Mouse (Mus musculus) cerebellum, postnatal 4 days (tissue): ENCODE measurements around the gene Arrdc2.

Source experiments
- DNase-seq, 2 experiments: peaks; one replicate each; pipeline ENCODE4 v3.0.0; 2022; ENCODE audit warnings: low spot score in 2 of 2, mixed read lengths in 1 of 2

Gene Arrdc2

DNA sequence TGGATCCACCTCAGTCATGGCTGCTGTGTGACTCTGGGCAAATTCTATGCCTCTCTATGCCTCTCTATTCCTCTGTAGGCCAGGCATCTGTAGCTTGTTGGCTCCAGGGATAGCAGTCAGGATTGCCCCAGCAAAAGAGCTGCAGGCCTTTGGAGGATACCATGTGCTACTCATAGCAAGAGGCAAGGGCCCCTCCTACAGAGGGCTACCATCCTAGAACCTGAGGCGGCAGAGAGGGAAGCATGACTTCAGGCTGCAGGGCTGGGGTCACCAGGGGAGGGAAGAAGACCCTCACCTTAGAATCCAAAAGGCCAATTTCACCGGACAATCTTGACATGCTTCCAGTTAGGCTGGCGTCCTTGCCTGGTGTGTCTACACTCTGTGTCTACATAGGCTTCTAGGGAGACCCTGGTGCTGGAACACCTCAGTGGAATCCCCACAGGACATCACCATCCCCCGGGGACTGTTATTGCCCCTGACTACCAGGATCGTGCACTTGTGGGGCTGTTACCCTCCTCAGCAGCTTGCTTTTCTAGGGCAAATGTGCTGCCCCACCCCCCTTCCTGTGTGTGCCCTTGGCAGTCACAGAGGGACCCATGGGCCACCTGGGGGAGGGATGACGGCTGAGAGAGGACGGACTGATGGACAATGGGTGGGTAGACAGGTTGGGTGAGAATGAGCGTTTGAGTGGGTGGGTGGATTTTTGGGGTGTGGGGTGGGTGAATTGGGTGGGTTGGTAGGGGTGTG, 30.4 kb downstream of the Arrdc2 start:
- no peak for DNase-seq

DNA sequence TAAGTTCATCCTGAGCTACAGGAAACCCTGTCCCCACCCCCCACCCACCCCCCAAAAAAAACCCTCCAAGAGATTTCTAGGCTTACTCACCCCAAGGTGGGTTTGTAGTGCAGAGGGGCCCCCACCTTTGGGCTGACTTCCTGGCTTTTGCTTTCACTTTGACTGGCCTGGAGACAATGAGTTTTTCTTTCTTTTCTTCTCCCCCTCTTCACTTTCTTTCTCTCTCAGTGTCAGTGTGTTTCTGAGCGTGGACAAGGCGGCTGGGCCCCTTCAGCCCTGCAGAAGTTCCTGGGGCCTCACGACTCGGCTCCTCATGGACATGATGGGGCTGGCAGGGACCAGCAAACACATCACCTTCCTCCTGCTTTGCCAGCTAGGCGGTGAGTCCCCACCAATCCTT, 31.3 kb downstream of the Arrdc2 start, which contains the start of gene Il12rb1:
Gene Il12rb1 (plus strand): TSS at position 211 of the 400 bp plus-strand sequence.
- DNase-seq: no peak

DNA sequence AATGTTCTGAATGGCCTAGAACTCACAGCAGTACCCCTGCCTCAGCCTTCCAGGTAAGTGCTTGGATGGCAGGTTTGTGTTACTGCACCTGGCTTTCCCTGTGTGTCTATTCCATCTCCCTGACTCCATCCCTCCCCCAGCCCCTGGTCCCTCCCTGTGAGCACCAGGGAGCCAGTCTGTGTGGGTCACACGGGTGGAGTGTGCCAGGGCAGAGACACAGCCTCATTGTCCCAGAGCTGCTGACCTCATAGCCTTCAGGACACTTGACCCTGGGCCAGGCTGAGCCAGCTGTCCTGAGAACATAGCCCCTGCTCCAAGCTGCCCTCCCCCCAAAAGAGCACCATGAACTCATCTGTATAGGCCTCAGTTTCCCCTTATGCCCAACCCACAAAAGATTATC, 32.2 kb downstream of the Arrdc2 start:
- no peak for DNase-seq

DNA sequence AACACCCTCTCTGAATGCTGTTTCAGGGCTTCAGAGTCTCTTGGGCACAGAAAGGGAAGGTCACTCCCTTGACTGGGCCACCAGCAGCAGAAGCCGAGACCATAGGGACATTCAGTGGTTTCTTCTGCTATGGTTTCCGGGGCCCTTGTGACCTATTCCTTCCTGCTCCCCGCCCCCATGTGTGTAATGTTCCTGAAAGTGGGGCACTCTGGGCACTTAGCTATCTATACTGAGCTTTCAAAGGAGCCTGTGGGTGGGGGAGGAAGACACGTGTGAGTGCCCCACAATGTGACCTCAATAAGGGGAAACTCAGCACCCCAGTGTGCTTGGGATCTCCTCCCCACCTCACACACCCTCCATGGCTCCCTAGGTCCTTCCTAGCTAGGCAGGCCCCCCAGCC, 33.0 kb downstream of the Arrdc2 start:
- no peak for DNase-seq

DNA sequence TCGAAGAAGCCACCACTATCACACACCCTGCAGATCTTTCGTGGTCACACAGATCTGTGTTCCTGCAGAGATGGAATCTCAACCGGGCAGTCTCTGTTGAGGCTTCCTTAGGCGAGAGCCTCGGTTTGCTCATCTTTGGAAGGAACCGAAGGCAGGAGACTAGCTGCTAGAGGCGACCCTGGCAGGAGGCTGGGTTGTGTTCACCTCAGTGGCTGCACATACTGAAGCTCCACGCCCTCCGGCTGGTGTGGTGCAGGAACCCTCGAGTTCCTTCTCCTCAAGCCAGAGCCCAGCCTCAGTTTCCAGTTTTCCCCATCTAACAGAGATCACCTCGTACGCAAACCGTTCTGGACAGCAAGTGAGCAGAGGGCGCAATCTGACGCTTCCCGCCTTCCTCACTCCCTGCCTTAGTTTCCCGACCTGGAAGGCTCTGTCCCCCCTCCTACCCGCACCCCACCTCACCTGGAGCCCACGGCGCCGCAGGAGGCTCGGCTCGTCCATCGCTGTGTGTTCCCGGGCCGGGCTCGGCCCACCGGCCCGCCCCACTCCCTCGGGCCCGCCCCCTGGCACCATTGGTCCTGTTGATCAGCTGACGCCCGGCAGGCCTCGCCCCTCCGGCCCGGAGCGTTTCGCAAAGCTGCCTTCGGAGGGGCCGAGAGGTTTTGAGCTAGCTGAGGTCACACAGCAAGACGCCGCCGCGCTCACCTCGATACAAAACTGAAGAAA, 34.9 kb downstream of the Arrdc2 start, which contains the start of gene Mast3:
Gene Mast3 (minus strand): TSS at position 574 of the 726 bp plus-strand sequence.
- peak; percentile 61 to 74 for DNase-seq

DNA sequence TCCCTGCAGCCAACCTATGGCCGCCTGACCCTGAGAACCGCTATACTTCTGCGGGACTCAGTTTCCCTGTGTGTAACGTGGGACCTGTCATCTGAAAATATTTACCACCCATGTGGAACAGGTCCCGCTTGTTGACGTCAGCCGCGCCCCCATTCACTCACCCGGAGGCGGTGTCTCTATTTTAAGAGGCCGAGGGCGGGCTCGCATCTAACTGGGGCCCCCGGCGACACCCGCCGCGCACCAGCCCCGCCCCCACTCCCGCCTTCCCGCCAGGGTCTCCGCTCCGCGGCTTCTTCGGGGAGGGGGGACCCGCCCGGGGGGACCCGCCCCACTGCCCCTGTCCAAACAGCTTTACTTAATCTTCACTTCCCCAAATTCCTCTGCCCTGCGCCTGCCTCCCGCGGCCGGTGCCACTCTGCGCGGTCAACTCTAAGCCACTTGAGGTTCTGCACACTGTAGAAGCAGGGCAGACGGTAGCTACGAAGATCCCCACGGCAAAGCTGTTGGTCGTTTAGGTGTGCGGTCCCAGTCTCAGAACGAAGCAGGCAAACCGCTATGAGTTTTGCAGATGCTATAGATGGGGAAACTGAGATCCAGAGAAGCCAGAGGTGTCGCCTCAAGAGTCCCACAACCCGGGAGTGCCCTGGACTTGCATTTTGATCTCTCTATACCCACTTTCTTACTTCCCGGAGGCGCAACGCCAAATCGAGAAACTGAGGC, 35.6 kb downstream of the Arrdc2 start:
- no peak for DNase-seq

DNA sequence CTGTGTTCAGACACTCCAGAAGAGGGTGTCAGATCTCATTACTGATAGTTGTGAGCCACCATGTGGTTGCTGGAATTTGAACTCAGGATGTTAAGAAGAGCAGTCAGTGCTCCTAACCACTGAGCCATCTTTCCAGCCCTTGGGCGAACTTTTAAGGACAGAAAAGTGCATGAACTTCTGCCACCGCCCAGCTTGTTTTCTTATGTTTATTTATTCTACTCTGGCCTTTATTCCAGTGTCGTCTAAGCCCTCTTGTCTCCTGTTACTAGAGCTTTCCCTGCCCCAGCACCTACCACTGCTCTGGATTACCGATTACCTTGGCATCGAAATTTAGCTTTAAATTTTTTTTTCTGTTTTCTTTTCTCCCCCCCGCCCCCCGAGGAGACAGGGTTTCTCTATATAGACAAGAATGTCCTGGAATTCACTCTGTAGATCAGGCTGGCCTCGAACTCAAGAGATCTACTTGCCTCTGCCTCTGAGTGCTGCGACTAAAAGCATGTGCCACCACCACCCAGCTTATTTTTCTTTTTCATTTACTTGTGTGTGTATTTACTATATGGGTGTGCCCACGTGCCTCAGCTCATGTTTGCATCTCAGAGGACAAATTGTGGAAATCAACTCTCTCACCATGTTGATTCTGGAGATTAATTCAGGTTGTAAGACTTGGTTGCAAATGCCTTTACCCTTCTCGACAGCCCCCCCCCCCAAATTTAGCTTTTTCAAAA, 36.6 kb downstream of the Arrdc2 start:
- DNase-seq: no peak

DNA sequence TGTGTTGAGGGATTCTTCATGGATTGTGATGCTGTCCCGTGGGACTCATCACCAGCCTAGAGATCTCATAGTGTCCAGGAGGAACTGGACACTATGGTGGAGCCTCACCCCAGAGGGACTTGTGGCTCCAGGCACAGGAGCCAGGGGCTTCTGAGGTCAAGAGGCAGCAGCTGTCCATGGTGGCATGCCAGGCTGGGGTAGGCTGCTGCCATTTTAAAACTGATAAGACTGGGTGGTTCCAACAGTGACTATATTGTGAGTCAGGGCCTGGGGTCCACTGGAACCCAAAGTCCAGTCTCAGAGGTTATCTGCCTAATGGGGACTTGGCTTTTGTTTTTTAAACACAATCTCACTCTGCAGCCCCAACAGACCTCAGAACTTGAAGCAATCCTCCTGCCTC, 37.7 kb downstream of the Arrdc2 start:
- DNase-seq: no peak

DNA sequence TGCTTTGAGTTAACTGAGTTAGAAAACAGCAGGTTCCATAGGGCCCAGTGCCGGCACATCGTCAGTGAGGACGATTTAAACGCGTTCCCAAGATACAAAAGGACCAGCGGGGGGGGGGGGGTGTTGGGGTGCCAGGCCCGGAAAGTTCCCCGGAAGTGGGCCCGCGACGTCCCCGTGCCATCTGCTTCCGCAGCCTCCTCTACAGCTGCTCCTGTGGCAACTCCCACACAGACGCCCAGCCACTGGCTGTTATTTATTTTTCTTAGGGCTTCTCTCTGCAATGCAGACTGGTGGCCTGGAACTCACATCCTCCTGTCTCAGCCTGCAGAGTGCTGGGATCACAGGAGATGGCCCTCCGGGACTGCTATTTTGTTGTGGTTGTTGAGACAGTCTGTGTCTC, 38.4 kb downstream of the Arrdc2 start:
- no peak for DNase-seq

DNA sequence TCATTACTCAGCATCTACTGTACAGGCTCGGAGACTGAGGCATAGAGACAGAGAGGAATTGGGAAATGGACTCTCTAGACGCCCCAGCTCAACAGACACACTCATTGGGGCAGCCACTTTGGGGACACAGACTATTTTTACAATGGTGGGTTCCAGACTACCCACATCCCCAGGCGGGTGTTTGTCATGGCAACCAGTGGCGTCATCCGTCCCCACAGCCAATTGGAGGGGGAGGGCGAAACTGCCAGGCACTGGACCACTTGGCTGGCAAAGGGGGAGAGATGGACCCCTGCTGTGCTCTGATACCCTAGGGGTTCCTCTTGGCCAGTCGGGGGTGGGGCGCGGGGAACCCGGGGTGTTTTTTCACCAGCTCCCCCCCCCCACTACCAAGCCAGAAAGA, 38.9 kb downstream of the Arrdc2 start:
- DNase-seq: no peak

DNA sequence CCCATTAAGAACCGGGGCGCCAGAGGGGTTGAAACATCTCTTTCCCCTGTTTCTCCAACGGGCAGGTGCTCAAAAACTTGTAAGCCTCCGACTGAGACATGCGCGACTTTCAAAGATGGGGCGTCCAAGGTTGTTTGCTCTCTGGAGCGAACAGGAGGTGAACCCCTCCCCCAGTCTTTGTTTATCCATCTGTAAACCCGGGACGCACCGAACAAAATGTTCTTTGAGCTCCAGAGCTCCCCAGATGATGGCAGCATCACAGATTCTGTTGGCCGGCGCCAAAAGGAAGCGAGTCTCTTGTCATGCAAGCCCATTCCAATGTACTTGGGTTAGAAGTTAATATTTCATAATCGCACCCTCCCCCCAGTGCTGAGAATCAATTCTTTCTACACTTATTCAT, 41.2 kb downstream of the Arrdc2 start:
- DNase-seq: no peak

DNA sequence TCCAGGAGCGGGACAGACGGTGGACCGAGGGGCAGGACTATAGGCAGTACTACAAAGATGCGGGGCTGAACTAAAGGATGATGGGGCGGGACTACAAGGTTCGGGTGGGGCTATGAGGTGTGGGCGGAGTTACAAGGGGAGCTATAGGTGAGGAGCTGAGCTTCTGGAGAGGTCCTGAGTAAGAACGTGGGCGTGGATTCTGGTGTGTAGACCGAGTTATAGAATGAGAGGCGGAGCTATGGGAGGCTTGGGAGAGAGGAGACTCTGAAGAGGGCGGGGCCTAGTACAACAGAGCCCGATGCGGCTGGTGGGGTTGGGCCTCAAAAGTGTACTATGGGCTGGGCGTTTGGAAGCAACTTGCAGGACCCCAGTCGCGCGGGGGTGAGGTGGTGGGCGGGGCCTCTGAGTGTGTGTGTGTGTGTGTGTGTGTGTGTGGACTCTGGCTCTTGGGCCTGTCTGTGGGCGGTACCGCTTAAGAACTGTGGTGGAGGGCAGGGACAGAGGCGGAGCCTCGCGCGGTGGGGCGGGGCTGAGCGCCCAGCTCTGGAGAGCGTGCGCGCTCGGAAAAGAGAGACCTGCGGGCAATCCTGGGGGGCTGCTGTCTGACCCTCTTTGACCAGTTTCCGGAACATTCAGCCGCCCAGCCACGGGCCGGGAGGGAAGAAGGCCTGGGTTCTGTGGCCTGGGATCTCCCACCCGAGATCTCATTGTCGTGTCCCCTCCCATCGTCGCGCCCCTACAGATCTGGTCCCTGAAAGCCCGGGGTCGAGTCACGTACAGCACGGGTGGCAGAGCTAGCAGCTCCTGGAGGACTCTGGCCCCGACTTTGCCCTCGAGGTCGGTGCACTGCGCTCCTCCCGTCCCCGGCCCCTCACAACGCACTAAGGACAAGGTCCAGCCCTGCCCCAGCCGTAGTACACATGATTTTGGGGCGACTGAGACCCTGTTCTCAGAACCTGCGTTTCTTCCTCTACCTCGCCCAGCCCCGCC, 42.1 kb downstream of the Arrdc2 start:
- DNase-seq: peak; percentile 52 to 70

DNA sequence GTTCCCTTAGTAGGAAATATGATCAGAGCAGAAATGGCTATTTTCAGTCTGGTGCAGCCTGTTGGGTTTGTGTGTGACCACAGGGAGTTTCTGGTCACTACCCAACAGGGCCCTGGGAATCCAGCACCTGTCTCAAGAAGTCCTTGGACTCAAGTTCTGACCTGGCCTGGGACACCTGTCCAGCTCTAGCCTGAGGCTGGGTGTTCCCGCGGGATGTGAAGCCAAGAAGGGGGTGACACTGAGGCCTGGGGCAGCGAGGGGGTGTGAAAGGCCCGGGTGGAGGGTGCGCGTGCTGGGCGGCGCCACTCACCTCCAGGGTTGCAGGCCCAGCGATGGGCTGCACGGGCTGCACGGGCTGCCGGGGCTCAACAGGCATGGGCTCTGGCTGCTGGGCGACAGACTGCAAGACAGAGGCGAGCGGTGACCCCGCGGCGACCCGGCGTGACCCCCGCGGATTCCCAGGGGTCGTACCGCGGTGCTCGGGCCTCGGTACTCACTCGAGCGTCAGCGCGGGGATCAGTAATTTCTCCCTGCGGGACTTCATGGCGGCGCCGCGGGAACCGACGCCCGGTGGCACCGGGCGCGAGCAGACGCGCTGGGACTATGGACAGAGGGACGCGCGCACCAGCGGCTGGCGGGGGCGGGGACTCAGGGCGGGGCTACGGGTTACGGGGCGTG, 43.0 kb downstream of the Arrdc2 start:
- peak; percentile 55 to 76 for DNase-seq

DNA sequence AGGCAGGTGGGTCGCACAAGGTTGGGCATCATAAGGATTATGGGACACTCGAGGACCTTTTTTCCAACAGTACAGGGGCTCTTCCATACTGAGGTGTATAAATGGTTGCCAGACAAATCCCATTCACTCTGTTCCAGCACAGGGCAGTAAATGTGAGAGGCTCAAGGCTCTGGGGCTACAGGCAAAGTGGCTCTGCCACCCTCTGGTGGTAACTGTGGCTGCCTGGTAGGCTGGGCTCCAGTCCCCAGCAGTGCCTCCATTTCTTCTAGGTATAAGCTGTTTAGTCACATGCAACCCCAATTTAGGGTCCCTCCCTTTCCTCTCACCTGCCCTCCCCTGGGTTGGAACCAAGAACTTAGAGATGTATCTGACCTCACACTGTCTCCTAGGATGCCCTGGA, 44.1 kb downstream of the Arrdc2 start:
- DNase-seq: no peak

DNA sequence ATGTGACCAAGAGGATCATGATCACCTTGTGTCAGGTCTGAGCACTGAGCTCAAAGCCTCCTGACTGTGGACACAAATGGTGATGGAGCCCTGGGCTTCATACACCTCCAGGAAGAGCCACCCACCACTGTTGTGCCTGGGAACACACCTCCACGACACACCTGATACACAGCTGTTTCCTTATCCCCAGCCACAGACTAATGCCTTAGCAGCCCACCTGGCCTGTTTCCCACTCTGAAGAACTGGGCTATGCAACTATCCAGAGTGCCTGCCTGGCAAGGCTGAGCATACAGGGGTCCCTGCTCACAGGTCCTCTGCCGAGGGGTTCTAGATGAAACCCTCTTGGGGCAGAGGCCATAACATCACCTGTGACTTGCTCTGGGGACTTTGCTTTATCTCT, 45.3 kb downstream of the Arrdc2 start:
- DNase-seq: no peak

DNA sequence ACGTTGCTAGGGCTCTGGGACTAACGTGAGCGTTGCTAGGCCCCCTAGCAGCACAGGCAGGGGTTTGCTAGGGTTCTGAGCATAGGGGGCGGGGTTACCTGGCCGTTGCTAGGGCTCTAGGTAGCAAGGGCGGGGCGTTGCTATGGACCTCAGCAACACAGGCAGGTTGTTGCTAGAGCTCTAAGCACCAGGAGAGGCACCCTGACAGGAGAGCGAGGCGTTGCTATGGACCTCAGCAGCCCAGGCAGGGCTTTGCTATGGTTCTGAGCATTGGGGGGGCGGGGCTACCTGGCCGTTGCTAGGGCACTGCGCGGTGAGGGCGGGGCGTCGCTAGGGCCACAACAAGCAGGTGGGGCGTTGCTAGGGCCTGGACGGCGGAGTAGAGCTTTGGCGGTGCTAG, 46.8 kb downstream of the Arrdc2 start:
- DNase-seq: peak in 1 of 2 experiments; percentile 68

DNA sequence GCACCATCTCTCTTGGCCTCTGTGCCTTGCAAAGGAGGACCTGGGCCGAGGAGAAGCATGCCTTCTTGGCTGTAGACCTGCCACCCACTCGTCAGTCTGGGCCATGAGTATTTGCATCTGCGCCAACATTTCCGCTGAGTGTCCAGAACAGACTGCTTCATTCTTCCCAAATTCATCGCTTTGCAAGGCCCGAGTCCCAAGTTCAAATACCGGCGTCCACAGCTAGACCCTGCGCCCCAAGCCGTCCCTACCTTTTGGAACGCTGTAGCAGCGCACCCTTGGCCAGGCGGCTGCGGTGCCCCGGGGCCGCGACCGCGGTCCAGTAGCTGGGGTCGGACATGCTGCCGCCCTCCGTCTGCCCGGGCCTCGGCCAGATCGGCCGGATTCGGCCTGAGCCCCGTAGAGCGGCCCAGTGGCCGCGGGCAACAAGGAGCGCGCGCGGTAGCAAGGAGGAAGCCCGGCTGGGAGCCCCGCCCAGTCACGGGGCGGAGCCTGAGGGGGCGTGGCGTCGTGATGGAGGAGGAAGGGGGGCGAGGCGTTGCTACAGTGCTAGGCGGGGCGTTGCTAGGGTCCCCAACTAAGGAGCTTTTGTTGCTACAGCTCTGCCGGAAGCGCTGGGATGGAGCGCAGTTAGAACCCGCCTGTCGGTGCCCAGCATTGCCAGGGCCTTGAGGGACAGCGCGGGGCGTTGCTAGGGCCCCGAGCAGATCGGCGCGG, 47.4 kb downstream of the Arrdc2 start:
- DNase-seq: peak; percentile 87 to 96

DNA sequence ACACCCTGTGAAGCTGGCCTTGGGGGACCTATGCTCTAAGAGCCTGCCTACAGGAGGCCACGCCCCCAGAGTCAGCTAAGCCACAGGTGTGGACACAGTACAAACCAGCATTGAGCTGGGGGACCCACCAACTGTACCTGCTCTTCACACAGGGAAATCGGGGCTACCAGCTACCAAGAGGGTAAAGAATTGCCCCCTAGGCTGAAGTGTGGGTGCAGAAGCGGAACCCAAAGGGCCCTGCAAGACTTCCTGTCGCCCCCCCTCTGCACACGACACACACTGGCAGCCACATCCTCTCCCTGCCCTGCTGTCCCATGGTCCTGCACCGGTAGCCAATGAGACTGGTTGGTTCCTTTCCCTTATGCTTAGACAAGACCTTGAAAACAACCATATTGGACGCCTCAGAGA, 48.2 kb downstream of the Arrdc2 start:
- DNase-seq: no peak

DNA sequence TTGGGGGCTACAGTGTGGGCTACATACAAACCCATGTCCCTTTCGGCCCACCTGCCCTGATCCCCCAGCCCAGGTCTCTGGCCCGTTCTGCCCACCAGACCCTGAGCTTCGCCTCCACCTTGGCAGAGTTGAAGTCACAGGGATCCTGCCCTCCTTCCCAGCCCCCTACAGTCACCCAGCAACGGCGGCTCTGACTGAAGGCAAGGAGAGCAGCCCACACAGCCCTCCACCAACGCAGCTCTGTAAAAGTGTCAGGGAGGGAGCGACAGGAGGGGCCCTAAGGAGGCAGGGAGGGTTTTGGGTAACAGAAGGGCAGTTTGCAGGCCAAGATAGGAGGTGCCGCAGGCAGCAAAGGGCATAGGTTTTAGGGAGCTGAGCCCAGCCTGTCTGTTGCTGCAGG, 48.7 kb downstream of the Arrdc2 start:
- DNase-seq: no peak
